Mouse (Mus musculus) heart, embryonic 12.5 days (tissue): ENCODE data around the gene Itga1. TPM values are rescaled to one million over a fixed set of nuclear protein-coding genes. Genes with fewer than 3 reads are reported as not detected.

Experiments used
- ATAC-seq: fragments of 200-750 bp; cut with Nextera tagmentation; 2 replicates; pipeline ENCODE4 v1.8.0; 2017; ENCODE audit warnings: moderate TSS enrichment, moderate library complexity; ENCODE audit not compliant: insufficient number of reproducible peaks, low FRiP score
- H3K27ac ChIP-seq: fragments of 300-500 bp; sonication (generic); 2 replicates; pipeline ENCODE4 v1.5.1; 2016; ENCODE audit warnings: mild to moderate bottlenecking, moderate library complexity; ENCODE audit not compliant: poor library complexity, severe bottlenecking
- H3K27me3 ChIP-seq: fragments of 300-500 bp; sonication (generic); replicated peaks from 2 replicates; pipeline ENCODE4 v1.6.1; 2016; ENCODE audit warnings: mild to moderate bottlenecking, moderate library complexity
- H3K36me3 ChIP-seq: fragments of 300-500 bp; sonication (generic); 2 replicates; pipeline ENCODE4 v1.6.1; 2016; ENCODE audit warnings: mild to moderate bottlenecking, moderate library complexity
- H3K4me1 ChIP-seq: fragments of 300-500 bp; sonication (generic); replicated peaks from 2 replicates; pipeline ENCODE4 v1.6.1; 2016; ENCODE audit warnings: mild to moderate bottlenecking
- H3K4me2 ChIP-seq: fragments of 300-500 bp; sonication (generic); 2 replicates; pipeline ENCODE4 v1.6.1; 2016; ENCODE audit warnings: mild to moderate bottlenecking, moderate library complexity
- H3K4me3 ChIP-seq: fragments of 300-500 bp; sonication (generic); 2 replicates; pipeline ENCODE4 v1.5.1; 2016; ENCODE audit warnings: mild to moderate bottlenecking
- H3K9ac ChIP-seq: fragments of 300-500 bp; sonication (generic); 2 replicates; pipeline ENCODE4 v1.6.1; 2016; ENCODE audit warnings: mild to moderate bottlenecking, moderate library complexity
- H3K9me3 ChIP-seq: fragments of 300-500 bp; sonication (generic); replicated peaks from 2 replicates; pipeline ENCODE4 v1.6.1; 2016; ENCODE audit warnings: mild to moderate bottlenecking, moderate library complexity
- WGBS: fragments of 180-500 bp; shearing (Covaris S2); methylation state at CpG from one replicate; pipeline ENCODE4 v1.1.7; 2016; 5-methylcytosine and 5-hydroxymethylcytosine counted together
- polyA plus RNA-seq: library from polyadenylated mRNA; unstranded; fragments of >200 nt; fragmentation: Nextera tagmentation; extraction: Ambion mirVana; gene quantifications from 2 replicates; pipeline ENCODE4 v1.2.1, GENCODE M21; 2016

The Itga1 gene
- polyA plus RNA-seq, 1 experiment from 2014 or later, result 33.0 TPM

GRCm38 (mm10) chr13:115099381-115099780 lies 2.4 kb downstream of the Itga1 start:
- WGBS, result 82% methylated on average over 9 of the region's 9 CpGs
- no peaks in the 10 kb centered on the region; the same call in 1 of the 2 replicates for H3K36me3 ChIP-seq
- peak overlapping the region; percentile 49 for H3K4me2 ChIP-seq
- peaks cover 30% of the 10 kb centered on the region for H3K4me1 ChIP-seq
- no peak overlapping the region for H3K27ac ChIP-seq
- peak overlapping the region; percentile 80 for H3K4me3 ChIP-seq
- no peak for ATAC-seq
- H3K9ac ChIP-seq, result no peak overlapping the region
- 0 out of 2 replicates have a peak, but pooled peaks cover 4% of the 10 kb centered on the region for H3K9me3 ChIP-seq
- no peaks in the 10 kb centered on the region for H3K27me3 ChIP-seq

- WGBS, result 81% methylated on average over 3 of the region's 3 CpGs
- Histone ChIP-seq H3K4me2 (no peak overlapping the region), H3K36me3 (no peaks in the 10 kb centered on the region; the same call in 1 of the 2 replicates), H3K4me3 (no peak overlapping the region), H3K4me1 (peaks cover 30% of the 10 kb centered on the region), H3K9ac (no peak overlapping the region), H3K9me3 (no peaks in the 10 kb centered on the region), H3K27ac (no peak overlapping the region), H3K27me3 (no peaks in the 10 kb centered on the region)
- ATAC-seq, result no peak
Observed at GRCm38 (mm10) chr13:115098227-115098626, 3.5 kb downstream of the Itga1 start.

- ATAC-seq, result no peak
Observed at GRCm38 (mm10) chr13:115096965-115097364, 4.8 kb downstream of the Itga1 start.

GRCm38 (mm10) chr13:115096216-115096615 lies 5.5 kb downstream of the Itga1 start:
- Histone ChIP-seq H3K4me3 (no peak overlapping the region), H3K4me2 (no peak overlapping the region), H3K9me3 (no peaks in the 10 kb centered on the region), H3K27me3 (no peaks in the 10 kb centered on the region), H3K36me3 (no peaks in the 10 kb centered on the region; the same call in 1 of the 2 replicates), H3K27ac (no peak overlapping the region), H3K9ac (no peak overlapping the region), H3K4me1 (peaks cover 36% of the 10 kb centered on the region)
- 33% methylated on average over 2 of the region's 2 CpGs for WGBS
- 0 out of 2 replicates have a peak, but pooled peaks have one; percentile 20 for ATAC-seq

More at GRCm38 (mm10) chr13:115096965-115097364, 4.8 kb downstream of the Itga1 start:
- H3K27ac ChIP-seq, result no peak overlapping the region
- WGBS, result 76% methylated on average over 5 of the region's 5 CpGs
- H3K4me3 ChIP-seq, result no peak overlapping the region
- H3K36me3 ChIP-seq, result no peaks in the 10 kb centered on the region; the same call in 1 of the 2 replicates
- H3K4me2 ChIP-seq, result no peak overlapping the region
- H3K9ac ChIP-seq, result no peak overlapping the region
- no peaks in the 10 kb centered on the region for H3K9me3 ChIP-seq
- peaks cover 31% of the 10 kb centered on the region for H3K4me1 ChIP-seq
- H3K27me3 ChIP-seq, result no peaks in the 10 kb centered on the region

GRCm38 (mm10) chr13:115095392-115095791 lies 6.4 kb downstream of the Itga1 start:
- Histone ChIP-seq H3K27me3 (no peaks in the 10 kb centered on the region), H3K36me3 (no peaks in the 10 kb centered on the region; the same call in 1 of the 2 replicates), H3K4me1 (peaks cover 39% of the 10 kb centered on the region), H3K9me3 (no peaks in the 10 kb centered on the region), H3K9ac (no peak overlapping the region), H3K27ac (no peak overlapping the region), H3K4me3 (no peak overlapping the region), H3K4me2 (no peak overlapping the region)
- ATAC-seq, result no peak
- WGBS, result 88% methylated on average over 2 of the region's 2 CpGs

- Histone ChIP-seq H3K4me2 (peak overlapping the region; percentile 98; the same call in 1 of the 2 replicates), H3K27me3 (no peaks in the 10 kb centered on the region), H3K9ac (no peak overlapping the region), H3K27ac (peak overlapping the region; percentile 98; the same call in 1 of the 2 replicates), H3K4me3 (no peak overlapping the region), H3K9me3 (no peaks in the 10 kb centered on the region), H3K4me1 (peaks cover 50% of the 10 kb centered on the region), H3K36me3 (peaks cover 20% of the 10 kb centered on the region)
- 52% methylated on average over 3 of the region's 3 CpGs for WGBS
- ATAC-seq, result no peak
Observed at GRCm38 (mm10) chr13:115091511-115091910, 10.3 kb downstream of the Itga1 start.

- H3K27me3 ChIP-seq, result no peaks in the 10 kb centered on the region
- peak overlapping the region; percentile 98 for H3K4me2 ChIP-seq
- peak overlapping the region; percentile 74 for H3K9ac ChIP-seq
- 35% methylated on average over 9 of the region's 9 CpGs for WGBS
- H3K9me3 ChIP-seq, result no peaks in the 10 kb centered on the region
- ATAC-seq, result no peak
- H3K4me3 ChIP-seq, result peak overlapping the region; percentile 87
- H3K27ac ChIP-seq, result peak overlapping the region; percentile 98
- peaks cover 48% of the 10 kb centered on the region for H3K4me1 ChIP-seq
- peaks cover 23% of the 10 kb centered on the region for H3K36me3 ChIP-seq
Observed at GRCm38 (mm10) chr13:115090977-115091445, 10.8 kb downstream of the Itga1 start.

- WGBS, result 2% methylated on average over 60 of the region's 60 CpGs
- Histone ChIP-seq H3K36me3 (peaks cover 29% of the 10 kb centered on the region), H3K4me2 (peak within 1 kb of the TSS; percentile 98), H3K4me1 (peaks cover 46% of the 10 kb centered on the region), H3K9me3 (no peaks in the 10 kb centered on the region), H3K27me3 (no peaks in the 10 kb centered on the region), H3K27ac (peak within 1 kb of the TSS; percentile 98), H3K4me3 (peak within 1 kb of the TSS; percentile 87), H3K9ac (peak within 1 kb of the TSS; percentile 94)
- ATAC-seq, result peak; percentile 96
Observed at GRCm38 (mm10) chr13:115090069-115090976, 11.4 kb downstream of the Itga1 start, which contains the start of gene Pelo. TSS of gene Pelo (minus strand) at chr13:115090186.

- H3K36me3 ChIP-seq, result peaks cover 30% of the 10 kb centered on the region
- peaks cover 46% of the 10 kb centered on the region for H3K4me1 ChIP-seq
- H3K4me2 ChIP-seq, result peak overlapping the region; percentile 98
- H3K27me3 ChIP-seq, result no peaks in the 10 kb centered on the region
- ATAC-seq, result peak; percentile 64
- peak overlapping the region; percentile 94 for H3K9ac ChIP-seq
- H3K27ac ChIP-seq, result peak overlapping the region; percentile 98
- 6% methylated on average over 35 of the region's 35 CpGs for WGBS
- H3K4me3 ChIP-seq, result peak overlapping the region; percentile 87
- no peaks in the 10 kb centered on the region for H3K9me3 ChIP-seq
Observed at GRCm38 (mm10) chr13:115089395-115090025, 12.3 kb downstream of the Itga1 start.

- Histone ChIP-seq H3K9me3 (no peaks in the 10 kb centered on the region), H3K27ac (peak overlapping the region; percentile 98), H3K9ac (peak overlapping the region; percentile 94), H3K4me1 (peaks cover 46% of the 10 kb centered on the region), H3K4me3 (peak overlapping the region; percentile 87), H3K4me2 (peak overlapping the region; percentile 98), H3K27me3 (no peaks in the 10 kb centered on the region), H3K36me3 (peaks cover 30% of the 10 kb centered on the region)
- 47% methylated on average over 11 of the region's 11 CpGs for WGBS
- ATAC-seq, result no peak
Observed at GRCm38 (mm10) chr13:115089020-115089394, 12.8 kb downstream of the Itga1 start.

GRCm38 (mm10) chr13:115085974-115086373 lies 15.8 kb downstream of the Itga1 start:
- Histone ChIP-seq H3K27me3 (no peaks in the 10 kb centered on the region), H3K9me3 (no peaks in the 10 kb centered on the region), H3K9ac (no peak overlapping the region), H3K27ac (no peak overlapping the region), H3K4me3 (no peak overlapping the region), H3K4me2 (no peak overlapping the region), H3K4me1 (peaks cover 33% of the 10 kb centered on the region), H3K36me3 (peaks cover 38% of the 10 kb centered on the region)
- 76% methylated on average over 6 of the region's 6 CpGs for WGBS
- no peak for ATAC-seq
